Mouse (Mus musculus) gastrocnemius, adult 18-20 months (tissue): ENCODE data around the gene Pcsk1. TPM values are rescaled to one million over a fixed set of nuclear protein-coding genes. Genes with fewer than 3 reads are reported as not detected.

Experiments used
- DNase-seq: peaks from one replicate; pipeline ENCODE4 v3.0.0; 2021; ENCODE audit warnings: low spot score
- long read RNA-seq, 2 experiments: library from polyadenylated mRNA; stranded (forward); transcript quantifications; one replicate each; pipeline ENCODE4 v2.0.0; 2021
- total RNA-seq, 2 experiments: library from RNA; stranded (reverse); gene quantifications; 2 replicates each; pipeline ENCODE4 v1.2.3; 2021

Gene Pcsk1
- total RNA-seq: under 1 TPM; 0.30 to 0.40 TPM
- long read RNA-seq, experiment 1, full-length matches to known transcripts: 1 of 1 reads
- long read RNA-seq, experiment 1, partial matches to known transcripts: 0 of 1 reads
- long read RNA-seq, experiment 1, other reads (novel, unspliced or antisense): 0 of 1 reads
- long read RNA-seq, experiment 2: 0 reads

DNA sequence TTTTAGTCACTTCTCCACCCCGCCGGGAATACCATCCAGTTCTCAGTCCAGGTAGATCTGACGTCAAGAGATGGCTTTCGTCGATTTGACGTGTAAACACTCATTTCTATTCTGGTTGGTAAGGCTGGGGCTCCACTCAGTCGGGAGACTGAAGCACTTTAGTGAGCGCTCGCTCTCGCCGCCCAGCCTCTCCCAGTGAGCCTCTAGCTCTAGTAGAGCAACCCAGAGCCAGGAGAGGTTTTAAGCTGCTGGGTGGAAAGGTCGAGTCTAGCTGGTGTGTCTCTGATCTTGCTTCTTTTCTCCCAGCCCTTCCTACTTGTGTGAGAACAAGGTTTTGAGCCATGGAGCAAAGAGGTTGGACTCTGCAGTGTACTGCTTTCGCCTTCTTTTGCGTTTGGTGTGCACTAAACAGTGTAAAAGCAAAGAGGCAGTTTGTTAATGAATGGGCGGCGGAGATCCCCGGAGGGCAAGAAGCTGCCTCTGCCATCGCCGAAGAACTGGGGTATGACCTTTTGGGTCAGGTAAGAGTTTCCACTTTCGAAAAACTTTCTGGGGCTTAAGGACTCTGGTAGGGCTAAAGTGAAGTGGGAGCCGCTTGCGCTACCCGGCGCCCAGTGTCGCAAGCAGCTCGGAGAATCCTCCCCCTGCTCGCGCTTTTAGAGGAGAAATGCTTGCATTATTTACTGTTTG is at the start of gene Pcsk1:
Gene Pcsk1, plus strand, starts transcription at position 106 of the 690 bp plus-strand sequence.
- DNase-seq: no peak

DNA sequence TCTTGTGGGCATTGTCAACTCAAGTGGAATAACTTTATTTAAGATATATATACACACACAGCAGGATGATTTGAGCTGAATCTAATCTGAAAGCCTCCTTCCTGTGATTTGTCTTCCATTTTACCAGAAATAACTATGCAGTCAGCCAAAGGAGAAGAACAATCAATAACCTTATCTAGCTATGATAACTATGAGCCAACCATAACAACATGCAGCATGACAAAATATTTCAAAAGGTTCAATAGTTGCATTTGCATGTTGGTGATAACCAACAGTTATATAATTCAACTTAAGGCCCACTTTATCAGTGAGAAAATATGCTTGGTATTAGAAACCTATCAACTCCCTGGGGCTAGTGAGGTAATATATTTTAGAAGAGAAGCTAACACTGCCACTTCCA is 30.8 kb upstream of the Pcsk1 start:
- DNase-seq: no peak

DNA sequence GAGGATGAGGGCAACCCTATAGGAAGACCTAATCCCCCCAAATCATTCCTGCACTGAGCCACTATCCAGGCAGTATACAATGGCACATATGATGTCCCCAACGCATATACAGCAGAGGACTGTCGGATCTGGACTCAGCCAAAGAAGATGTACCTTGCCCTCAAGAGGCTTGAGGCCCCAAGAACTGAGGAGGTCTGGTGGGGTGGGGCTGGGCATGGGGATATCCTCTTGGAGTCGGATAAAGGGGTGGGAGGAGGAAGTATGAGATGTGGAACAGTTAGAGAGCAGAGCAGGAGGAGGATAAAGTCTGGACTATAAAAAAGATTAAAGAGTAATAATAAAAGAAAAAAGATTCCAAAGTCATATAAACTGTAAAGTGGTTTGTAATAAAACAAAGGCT is 25.7 kb upstream of the Pcsk1 start:
- DNase-seq: no peak

DNA sequence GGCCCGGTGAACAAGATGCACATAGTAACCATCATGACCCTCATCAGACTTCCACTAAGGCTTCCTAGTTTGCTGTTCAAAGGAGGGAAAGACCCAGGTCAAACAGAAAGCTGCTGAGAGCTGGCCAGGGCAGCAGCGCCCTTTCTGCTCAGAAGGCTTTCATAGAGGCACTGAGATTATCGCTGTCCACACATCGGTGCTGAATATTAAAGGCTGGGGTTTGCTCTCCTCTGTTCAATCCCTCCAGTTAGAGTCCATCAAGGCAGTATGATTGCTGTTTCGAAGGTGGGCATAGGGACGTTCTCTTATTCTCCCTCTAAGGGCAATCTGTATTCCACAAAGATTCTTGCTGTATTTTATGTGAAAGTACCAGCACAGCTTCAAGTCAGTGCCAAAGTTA is 1.0 kb upstream of the Pcsk1 start:
- no peak for DNase-seq

DNA sequence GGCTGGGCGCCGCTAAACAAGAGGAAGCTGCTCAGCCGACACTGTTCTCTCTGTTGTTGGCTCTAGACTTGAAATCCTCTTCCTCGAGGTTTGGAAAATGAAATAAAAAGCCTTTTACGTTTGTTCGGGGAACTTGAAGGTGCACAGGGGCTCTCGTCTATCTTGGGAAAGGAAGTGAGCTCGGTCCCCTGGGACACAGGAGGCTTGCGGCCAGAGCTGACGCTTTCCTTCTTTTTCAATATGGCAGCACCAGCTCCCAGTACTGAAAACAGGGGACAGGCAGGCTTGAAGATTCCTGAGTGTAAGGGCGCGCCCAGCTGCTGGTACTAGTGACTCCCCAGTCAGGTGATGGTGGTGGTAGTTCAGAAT is 769 bp downstream of the Pcsk1 start:
- DNase-seq: no peak

- no peak for DNase-seq
These were observed 1.4 kb downstream of the Pcsk1 start for GRCm38 (mm10) chr13:75091071-75091470.

DNA sequence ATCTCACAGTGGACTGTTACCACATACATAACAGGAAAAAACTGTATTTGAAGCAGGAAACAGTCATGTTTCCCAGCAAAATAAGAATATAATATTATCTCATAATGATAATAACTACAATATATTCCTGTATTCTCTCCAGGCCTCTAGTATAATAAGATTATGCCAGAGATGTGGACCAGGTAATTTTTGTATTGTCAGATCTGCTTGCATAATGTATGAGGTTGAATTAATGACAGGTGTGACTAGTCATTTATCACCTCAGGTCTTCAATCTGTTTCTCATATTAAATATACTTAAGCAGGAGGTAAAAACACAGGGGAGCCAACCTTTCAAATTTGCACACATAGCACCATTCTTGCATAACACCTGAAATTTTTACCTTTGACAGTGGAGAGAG is 5.9 kb downstream of the Pcsk1 start:
- no peak for DNase-seq

DNA sequence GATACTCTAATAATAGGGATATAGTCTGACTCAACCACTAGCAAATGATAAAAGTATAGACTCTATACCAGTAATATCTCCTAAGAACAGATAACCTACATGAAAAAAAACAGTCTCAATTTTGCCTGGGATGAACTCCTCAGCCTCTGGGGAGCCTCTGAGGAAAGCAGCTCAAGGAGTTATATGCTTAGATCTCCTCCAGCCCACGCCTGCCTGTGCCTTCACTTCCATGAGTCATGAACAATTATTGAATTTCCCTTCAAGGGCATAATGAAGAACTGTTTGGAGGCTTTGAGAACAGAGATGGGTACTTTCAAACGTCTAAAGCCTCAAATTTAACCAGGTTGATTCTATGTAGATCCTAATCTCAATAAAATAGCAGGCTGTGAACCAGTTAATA is 23.5 kb downstream of the Pcsk1 start:
- DNase-seq: no peak

DNA sequence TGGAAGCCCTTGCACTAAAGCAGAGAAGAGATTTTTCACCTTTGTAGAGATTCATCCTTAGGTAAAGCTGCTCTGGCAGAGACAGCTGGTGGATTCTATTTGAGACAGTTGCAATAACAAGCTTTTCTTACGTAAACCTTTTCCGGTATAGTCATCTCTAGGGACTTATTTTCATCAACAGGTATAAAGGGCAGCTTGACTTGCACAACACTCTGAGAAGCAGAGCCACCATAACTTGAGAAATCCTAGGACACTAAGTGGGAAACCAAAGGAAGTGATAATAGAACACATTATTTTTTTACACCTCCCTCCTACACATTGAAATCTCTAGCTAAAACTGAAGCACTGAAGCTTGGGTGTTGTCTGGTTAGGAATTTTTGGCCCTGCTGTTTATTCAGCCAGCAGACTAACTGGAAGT is 24.4 kb downstream of the Pcsk1 start:
- no peak for DNase-seq

DNA sequence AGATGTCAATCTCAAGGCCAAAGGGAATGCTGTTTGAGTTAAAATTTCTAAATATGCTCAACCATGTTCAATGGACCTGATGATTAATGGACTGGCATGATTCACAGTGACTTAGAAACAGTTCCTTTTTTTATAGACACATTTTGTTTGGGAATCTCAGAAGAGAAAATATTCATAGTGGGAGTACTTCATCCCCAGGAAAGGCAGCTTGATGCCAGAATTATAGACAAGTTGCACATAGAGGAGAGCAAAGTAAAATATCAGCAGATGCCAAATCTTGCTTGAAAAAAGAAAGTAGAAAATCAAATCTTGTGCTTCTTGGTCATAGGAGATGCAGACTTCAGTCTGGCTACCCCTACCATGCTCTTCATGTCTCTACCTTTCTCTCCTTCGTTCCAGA is 25.2 kb downstream of the Pcsk1 start:
- no peak for DNase-seq

- no peak for DNase-seq
These were observed 46.2 kb downstream of the Pcsk1 start for GRCm38 (mm10) chr13:75135833-75136232.

DNA sequence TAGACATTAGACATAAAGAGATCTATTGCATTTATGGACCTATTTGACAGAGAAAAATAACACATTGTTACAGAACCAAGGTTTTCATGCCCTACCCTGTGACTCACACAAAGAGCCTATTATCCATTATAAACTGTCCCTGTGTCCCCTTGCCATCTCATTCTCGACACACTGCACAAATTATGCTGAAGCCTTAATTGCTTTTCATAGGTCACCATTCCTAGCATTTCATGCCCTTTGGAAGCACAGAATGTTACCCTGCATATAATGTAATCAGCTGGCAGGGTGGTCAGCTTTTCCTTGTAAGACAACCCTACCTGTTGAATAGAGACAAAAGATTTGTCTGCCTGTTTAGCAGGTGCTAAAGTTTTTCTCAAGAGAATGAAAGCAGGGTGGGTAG is 71.0 kb downstream of the Pcsk1 start:
- DNase-seq: no peak

DNA sequence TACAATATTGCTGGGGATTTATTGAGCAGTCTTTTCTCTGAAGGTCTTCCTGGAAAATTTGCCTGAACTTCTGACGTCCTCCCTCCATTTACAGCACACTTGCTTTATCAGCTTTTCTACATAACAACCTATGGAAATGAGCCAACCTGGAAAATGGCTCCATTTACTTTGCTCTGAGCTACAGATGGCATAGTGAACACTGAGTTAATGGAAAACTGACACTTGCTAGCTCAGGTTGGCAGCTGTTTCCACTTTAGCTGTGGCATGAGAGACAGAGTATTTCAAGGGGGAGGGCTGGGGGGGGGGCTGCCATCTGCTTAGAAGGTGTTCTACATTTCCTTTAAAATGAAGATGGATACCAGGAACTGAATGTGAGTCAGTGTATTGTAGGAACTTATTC is 73.8 kb downstream of the Pcsk1 start:
- DNase-seq: no peak
